Mouse (Mus musculus): Measurements from ENCODE around the gene Strn.
"Not testable (repeated sequence)": the region's sequence is repeated elsewhere in the genome, so short reads cannot be mapped to it uniquely, and the experiment has no call there.

Strn gene

GRCm38 (mm10) chr17:78710258-78710657 is 26.7 kb downstream of the Strn start:
- no peak for DNase-seq (ENCODE audit: low spot score)

DNA sequence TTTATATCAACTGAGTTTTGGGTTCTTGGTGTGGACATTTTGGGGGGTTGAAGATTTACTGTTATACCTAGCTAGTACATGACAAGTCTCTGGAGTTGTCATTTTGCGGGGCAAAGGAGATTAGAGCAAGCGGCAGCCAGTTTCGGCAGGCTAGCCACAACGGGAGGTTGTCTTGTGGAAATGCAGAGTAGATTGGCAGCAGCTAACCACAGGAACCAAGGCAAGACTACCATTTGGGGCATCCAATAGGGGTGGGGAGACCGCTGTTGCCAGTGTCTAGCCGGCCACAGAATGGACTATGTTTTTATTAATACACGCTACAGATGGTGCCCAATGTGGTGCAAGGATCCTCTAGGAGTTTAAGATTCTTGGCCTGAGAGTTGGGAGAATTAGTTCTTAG is 28.6 kb downstream of the Strn start:
- no peak for DNase-seq (ENCODE audit: low spot score)

GRCm38 (mm10) chr17:78702988-78703387 is 34.0 kb downstream of the Strn start:
- DNase-seq (ENCODE audit: low spot score): no peak

DNA sequence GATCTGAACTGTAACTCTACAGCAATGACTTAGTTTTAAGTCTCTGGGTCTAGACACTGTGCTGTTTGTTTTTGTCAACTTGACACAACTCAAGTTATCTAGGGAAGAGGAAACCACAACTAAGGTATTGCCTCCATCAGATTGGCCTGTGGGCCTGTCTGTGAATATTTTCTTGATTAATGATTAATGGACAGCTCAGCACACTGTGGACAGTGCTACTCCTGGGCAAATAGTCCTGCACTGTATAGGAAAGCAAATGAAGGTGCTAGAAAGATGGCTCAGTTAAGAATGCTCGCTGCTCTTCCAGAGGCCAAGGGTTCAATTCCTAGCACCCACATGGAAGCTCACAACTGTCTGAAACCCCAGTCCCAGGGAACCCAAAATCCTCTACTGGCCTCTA is 38.0 kb downstream of the Strn start:
- DNase-seq (ENCODE audit: low spot score): no peak

GRCm38 (mm10) chr17:78697462-78697861 is 39.5 kb downstream of the Strn start:
- no peak for DNase-seq (ENCODE audit: low spot score)

DNA sequence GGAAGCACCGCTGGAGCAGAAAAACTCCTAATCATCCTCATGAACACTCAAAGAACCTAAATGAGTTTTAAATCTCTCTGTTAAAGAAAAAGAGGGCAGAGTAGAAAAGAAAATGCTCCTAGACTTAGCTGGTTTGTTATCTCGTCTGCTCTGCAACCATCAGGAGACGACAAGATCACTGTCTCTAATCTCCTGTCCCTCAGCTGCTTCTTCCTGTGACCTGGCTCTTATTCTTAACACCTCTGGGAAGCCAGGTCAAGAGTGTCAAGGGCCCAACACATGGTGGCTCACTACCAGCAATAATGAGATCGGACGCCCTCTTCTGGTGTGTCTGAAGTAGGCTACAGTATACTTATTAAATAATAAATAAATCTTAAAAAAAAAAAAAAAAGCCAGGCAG is 40.1 kb downstream of the Strn start:
- DNase-seq (ENCODE audit: low spot score): no peak

DNA sequence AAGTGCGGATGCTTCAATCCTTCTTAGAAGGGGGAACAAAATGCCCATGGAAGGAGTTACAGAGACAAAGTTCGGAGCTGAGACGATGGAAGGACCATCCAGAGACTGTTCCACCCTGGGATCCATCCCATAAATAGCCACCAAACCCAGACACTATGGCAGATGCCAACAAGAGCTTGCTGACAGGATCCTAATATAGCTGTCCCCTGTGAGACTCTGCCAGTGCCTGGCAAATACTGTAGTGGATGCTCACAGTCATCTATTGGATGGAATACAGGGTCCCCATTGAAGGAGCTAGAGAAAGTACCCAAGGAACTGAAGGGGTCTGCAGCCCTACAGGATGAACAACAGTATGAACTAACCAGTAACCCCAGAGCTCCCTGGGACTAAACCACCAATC is 47.8 kb downstream of the Strn start:
- DNase-seq (ENCODE audit: low spot score): not testable (repeated sequence)

DNA sequence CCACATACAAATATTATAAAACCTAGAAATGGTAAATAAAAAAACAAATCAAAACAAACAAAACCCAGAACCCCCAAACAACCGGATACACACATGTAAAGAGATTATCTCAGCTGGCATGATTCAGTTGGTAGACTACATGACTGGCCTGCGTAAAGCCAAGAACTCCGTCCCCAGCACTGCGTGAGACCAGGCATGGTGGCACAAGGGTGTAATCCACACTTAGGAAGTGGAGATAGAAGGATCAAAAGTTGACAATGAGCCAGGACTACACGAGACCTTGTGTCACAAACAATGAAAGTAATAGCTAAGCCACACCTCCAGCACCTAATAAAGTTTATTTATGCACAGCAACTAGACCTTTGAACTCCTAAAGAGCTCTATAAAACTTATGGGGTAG is 49.0 kb downstream of the Strn start:
- DNase-seq (ENCODE audit: low spot score): no peak

DNA sequence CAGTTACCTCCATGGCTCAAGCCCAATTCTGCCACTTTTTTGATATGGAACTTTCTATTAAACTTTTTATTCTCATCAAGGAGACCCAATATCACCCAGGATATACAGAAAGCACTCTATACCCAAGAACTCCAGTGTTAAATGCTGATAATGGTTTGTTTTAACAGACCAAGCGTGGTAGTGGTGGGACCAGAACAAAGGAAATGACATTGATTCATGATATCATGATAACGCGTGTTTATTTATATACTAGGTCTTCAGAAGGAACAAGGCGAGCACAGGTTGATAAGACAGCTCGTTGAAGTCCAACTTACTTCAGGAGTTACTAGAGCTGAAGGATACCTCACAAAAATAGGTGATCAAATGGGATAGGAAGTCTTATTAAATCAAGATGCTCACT is 52.0 kb downstream of the Strn start:
- DNase-seq (ENCODE audit: low spot score): no peak

DNA sequence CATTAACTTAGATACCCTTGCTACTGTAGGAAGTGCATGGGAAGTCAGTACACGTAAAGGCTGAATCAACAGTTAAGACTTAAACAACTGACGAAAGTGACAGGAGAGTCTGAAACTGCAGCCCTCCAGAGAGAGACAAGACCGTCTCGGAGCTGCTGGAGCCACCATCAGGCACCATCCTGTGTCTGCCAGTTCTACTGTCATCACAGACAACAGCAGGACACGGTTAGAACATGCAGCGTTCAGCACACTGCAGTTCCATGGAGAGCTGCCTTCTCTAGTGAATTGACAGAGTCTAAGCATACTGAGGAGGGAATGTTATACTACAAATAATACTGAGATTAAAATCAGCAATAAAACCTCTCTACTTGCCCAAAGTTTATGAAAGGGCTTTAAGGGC is 54.6 kb downstream of the Strn start:
- no peak for DNase-seq (ENCODE audit: low spot score)

DNA sequence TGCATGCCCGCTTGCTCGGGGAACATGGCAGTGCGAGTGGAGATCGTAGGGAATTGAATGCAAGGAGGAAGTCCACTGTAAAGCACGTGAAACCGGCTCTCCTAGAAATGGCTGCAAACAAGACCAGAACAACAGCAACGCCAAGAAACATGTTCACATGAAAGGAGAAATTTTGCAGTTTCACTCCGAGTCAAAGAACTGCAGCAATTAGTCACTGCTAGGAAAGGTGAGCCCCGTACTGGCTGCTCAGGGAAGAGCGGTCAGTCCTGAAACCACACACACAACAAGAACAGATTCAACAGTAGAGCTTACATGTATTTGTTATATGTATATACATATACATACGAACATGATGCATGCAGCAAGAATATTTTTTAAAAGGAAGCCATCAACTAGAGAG is 57.5 kb downstream of the Strn start:
- no peak for DNase-seq (ENCODE audit: low spot score)

- no peak for DNase-seq (ENCODE audit: low spot score)
Measured at GRCm38 (mm10) chr17:78676813-78677212, 60.2 kb downstream of the Strn start.

DNA sequence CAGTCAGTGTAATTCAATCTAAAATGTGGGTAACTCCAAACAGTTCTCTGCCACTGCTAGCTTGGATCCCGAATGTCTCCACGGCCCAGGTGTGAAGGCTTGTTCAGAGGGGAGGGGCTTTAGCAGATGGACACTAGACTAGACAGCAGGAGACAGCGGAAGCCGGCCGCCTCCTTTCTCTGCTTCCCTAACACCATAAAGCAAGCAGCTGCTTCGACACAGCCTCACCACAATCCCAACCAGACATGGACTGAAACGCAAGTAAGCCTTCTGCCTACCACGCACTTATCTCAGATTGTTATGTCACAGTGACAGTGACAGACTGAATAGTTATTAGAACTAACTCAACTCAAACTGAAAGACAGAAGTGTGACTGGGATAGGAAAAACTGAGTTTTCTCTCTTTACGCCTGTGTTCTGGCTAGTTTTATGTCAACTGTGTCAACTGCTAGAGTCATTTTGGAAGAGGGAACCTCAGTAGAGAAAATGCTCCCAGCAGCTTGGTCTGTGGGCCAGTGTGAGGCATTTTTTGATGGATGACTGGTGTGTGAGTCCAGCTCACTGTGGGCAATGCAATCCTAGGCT is 71.9 kb downstream of the Strn start:
- no peak for DNase-seq (ENCODE audit: low spot score)

DNA sequence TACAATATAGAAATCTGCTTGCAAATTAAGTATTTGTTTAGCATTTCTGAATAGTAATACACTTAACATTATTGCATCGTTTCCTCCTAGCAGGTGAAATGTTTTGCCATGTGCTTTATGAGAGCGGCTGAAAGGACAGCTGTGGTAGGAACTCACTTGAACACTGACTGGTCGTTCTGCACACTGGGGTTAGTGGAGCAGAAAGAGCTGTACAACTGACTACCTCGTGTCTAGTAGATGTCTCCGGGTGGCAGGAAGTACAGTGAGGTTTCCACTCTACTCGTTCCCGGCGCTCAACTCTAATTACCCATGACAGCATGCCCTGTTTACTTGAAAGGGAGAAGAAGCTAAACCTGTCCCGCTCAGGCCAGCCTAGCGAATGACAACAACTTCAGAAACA is 82.2 kb downstream of the Strn start:
- no peak for DNase-seq (ENCODE audit: low spot score)

DNA sequence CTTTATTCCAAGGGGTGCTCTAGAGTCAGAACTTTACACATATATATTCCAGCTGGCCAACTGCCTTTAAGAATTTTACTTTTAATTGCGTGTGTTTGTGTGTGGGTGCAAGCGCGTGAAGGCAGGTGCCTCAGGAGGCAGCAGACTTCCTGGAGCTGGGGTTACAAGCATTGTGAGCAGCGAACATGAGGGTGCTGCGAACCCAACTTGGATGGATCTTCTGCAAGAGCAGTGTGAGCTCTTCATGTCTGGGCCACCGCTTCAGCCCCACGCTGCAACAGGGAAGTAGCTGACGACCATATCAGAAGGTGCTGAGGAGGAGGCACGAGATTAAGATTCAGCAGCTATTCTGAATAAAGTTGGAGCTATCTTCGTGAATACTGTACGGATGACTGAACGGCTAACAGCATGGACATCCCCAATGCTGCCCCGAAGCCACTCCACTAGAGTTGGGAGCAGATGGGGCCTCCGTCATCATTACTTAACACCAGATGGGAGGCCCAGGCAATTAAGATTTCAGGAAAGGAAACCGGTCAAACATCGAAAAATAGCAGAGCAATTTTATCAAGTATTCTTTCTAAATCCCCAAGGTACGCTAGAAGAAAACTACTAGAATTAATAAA is 93.0 kb downstream of the Strn start:
- no peak for DNase-seq (ENCODE audit: low spot score)

GRCm38 (mm10) chr17:78642259-78642658 is 94.7 kb downstream of the Strn start:
- DNase-seq (ENCODE audit: low spot score): no peak

- no peak for DNase-seq (ENCODE audit: low spot score)
Measured at GRCm38 (mm10) chr17:78640387-78640786, 96.6 kb downstream of the Strn start.

GRCm38 (mm10) chr17:78639099-78639498 is 97.9 kb downstream of the Strn start:
- no peak for DNase-seq (ENCODE audit: low spot score)

DNA sequence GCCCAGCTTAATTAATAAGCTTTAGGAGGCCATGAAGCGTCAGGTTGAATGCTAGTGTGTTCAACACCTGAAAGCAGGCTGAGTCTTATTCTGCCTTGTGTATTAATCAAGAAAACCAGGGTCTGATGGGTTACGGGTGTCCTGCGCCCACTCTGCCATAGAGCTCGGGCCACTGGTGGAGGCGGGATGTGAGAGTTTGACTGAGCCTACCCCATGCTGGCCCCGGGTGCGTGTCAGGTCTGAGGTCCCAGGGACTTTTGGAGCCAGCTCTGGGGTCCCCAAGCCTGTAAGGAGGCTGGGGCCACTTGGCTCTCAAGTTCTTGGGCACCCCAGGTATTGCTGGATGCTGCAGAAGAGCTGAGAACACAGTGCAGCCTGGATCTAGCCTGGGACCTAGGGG is 99.9 kb downstream of the Strn start:
- DNase-seq (ENCODE audit: low spot score): no peak

DNA sequence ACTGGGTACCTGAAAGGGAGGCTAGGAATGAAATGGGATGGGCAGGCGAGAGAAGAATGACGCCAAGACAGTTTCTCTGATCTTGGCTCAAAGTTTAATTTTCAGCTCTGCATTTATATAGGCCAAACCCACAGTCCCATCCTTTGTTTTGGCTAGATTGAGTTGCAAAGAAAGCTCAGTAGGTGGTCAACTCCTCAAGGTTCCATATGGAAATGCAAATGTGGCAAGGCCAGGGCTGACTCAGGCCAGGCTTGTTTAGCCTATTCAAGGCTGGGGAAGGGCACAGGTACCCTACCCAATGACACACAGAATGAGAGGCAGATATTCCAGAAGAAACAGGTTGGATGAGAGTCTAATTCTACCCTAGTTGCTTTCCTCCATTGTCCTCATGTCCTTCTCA is 101.4 kb downstream of the Strn start:
- DNase-seq (ENCODE audit: low spot score): no peak

DNA sequence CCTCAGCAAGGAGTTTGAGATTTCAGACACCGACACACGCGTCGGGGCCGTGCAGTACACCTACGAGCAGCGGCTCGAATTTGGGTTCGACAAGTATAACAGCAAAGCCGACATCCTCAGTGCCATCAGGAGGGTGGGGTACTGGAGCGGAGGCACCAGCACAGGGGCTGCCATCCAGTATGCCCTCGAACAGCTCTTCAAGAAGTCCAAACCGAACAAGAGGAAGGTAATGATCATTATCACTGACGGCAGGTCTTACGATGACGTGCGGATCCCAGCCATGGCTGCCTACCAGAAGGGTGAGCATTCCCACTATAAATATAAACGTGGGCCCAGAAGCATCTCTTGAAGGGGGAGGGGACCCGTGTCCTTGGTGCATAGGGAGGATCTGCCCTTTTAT is 112.1 kb downstream of the Strn start:
- no peak for DNase-seq (ENCODE audit: low spot score)

- no peak for DNase-seq (ENCODE audit: low spot score)
Measured at GRCm38 (mm10) chr17:78621863-78622262, 115.1 kb downstream of the Strn start.

GRCm38 (mm10) chr17:78620740-78621139 is 116.3 kb downstream of the Strn start:
- DNase-seq (ENCODE audit: low spot score): no peak

- DNase-seq (ENCODE audit: low spot score): no peak
Measured at GRCm38 (mm10) chr17:78619981-78620380, 117.0 kb downstream of the Strn start.
